Mouse (Mus musculus): ENCODE measurements at regions not wholly inside any gene's neighbourhood (a gene's known extent, or its start where the extent isn't known, plus 50 kb on each side); places are given as distances from the start of the nearest gene placed in this dataset.

GRCm38 (mm10) chr1:75889847-75890591 is 344.0 kb downstream of the Slc4a3 start:
- WGBS = 77% methylated on average over 4 of the region's 4 CpGs
- no peak overlapping the region for H3K27ac ChIP-seq (ENCODE audit: low read depth, low read length)
- H3K4me3 ChIP-seq (ENCODE audit: low read depth, low read length) = no peak overlapping the region
- no peak overlapping the region for H3K4me2 ChIP-seq (replicated peaks; ENCODE audit: low read depth)
- ATAC-seq = no peak
- no peaks in the 10 kb centered on the region for H3K9me3 ChIP-seq (ENCODE audit: control insufficient read depth)
- no peaks in the 10 kb centered on the region for H3K36me3 ChIP-seq (ENCODE audit: control insufficient read depth, insufficient read depth)
- no peaks in the 10 kb centered on the region for H3K4me1 ChIP-seq (replicated peaks; ENCODE audit: control insufficient read depth, insufficient read depth, low read length)
- no peaks in the 10 kb centered on the region for H3K27me3 ChIP-seq (replicated peaks; ENCODE audit: control insufficient read depth, insufficient read depth, low read length)
- H3K9ac ChIP-seq (ENCODE audit: low read depth, low read length) = no peak overlapping the region
- TF ChIP-seq CTCF (IDR thresholded peaks at IDR 0.05; ENCODE audit: low read depth) = no peak

- Histone ChIP-seq H3K36me3 (ENCODE audit: control insufficient read depth, insufficient read depth) (no peaks in the 10 kb centered on the region), H3K27me3 (replicated peaks; ENCODE audit: control insufficient read depth, insufficient read depth, low read length) (no peaks in the 10 kb centered on the region), H3K4me3 (ENCODE audit: low read depth, low read length) (no peak overlapping the region), H3K9me3 (ENCODE audit: control insufficient read depth) (no peaks in the 10 kb centered on the region), H3K4me2 (replicated peaks; ENCODE audit: low read depth) (no peak overlapping the region), H3K4me1 (replicated peaks; ENCODE audit: control insufficient read depth, insufficient read depth, low read length) (no peaks in the 10 kb centered on the region), H3K27ac (ENCODE audit: low read depth, low read length) (no peak overlapping the region), H3K9ac (ENCODE audit: low read depth, low read length) (no peak overlapping the region)
- no peak for ATAC-seq
- WGBS = 85% methylated on average over 10 of the region's 10 CpGs
- no peak for TF ChIP-seq CTCF (IDR thresholded peaks at IDR 0.05; ENCODE audit: low read depth)
These were observed 344.7 kb downstream of the Slc4a3 start for GRCm38 (mm10) chr1:75890636-75891276.

GRCm38 (mm10) chr1:75895550-75895949 is 349.5 kb downstream of the Slc4a3 start:
- ATAC-seq = no peak
- no peak overlapping the region for H3K27ac ChIP-seq (ENCODE audit: low read depth, low read length)
- H3K36me3 ChIP-seq (ENCODE audit: control insufficient read depth, insufficient read depth) = no peaks in the 10 kb centered on the region
- WGBS = 96% methylated on average over 1 of the region's 1 CpGs
- no peak overlapping the region for H3K4me3 ChIP-seq (ENCODE audit: low read depth, low read length)
- no peaks in the 10 kb centered on the region for H3K4me1 ChIP-seq (replicated peaks; ENCODE audit: control insufficient read depth, insufficient read depth, low read length)
- H3K9me3 ChIP-seq (ENCODE audit: control insufficient read depth) = no peaks in the 10 kb centered on the region
- H3K4me2 ChIP-seq (replicated peaks; ENCODE audit: low read depth) = no peak overlapping the region
- TF ChIP-seq CTCF (IDR thresholded peaks at IDR 0.05; ENCODE audit: low read depth) = no peak
- no peaks in the 10 kb centered on the region for H3K27me3 ChIP-seq (replicated peaks; ENCODE audit: control insufficient read depth, insufficient read depth, low read length)
- H3K9ac ChIP-seq (ENCODE audit: low read depth, low read length) = no peak overlapping the region

- ATAC-seq = no peak
- TF ChIP-seq CTCF (IDR thresholded peaks at IDR 0.05; ENCODE audit: low read depth) = no peak
- no peaks in the 10 kb centered on the region for H3K27me3 ChIP-seq (replicated peaks; ENCODE audit: control insufficient read depth, insufficient read depth, low read length)
- no peak overlapping the region for H3K9ac ChIP-seq (ENCODE audit: low read depth, low read length)
- H3K4me3 ChIP-seq (ENCODE audit: low read depth, low read length) = no peak overlapping the region
- no peaks in the 10 kb centered on the region for H3K9me3 ChIP-seq (ENCODE audit: control insufficient read depth)
- no peak overlapping the region for H3K4me2 ChIP-seq (replicated peaks; ENCODE audit: low read depth)
- no peaks in the 10 kb centered on the region for H3K36me3 ChIP-seq (ENCODE audit: control insufficient read depth, insufficient read depth)
- H3K4me1 ChIP-seq (replicated peaks; ENCODE audit: control insufficient read depth, insufficient read depth, low read length) = no peaks in the 10 kb centered on the region
- 53% methylated on average over 1 of the region's 1 CpGs for WGBS
- no peak overlapping the region for H3K27ac ChIP-seq (ENCODE audit: low read depth, low read length)
These were observed 355.1 kb downstream of the Slc4a3 start for GRCm38 (mm10) chr1:75901146-75901545.

GRCm38 (mm10) chr1:75905699-75906470 is 359.8 kb downstream of the Slc4a3 start:
- TF ChIP-seq CTCF (IDR thresholded peaks at IDR 0.05; ENCODE audit: low read depth) = no peak
- no peak for ATAC-seq
- 80% methylated on average over 9 of the region's 9 CpGs for WGBS
- Histone ChIP-seq H3K27me3 (replicated peaks; ENCODE audit: control insufficient read depth, insufficient read depth, low read length) (no peaks in the 10 kb centered on the region), H3K36me3 (ENCODE audit: control insufficient read depth, insufficient read depth) (no peaks in the 10 kb centered on the region), H3K4me3 (ENCODE audit: low read depth, low read length) (no peak overlapping the region), H3K27ac (ENCODE audit: low read depth, low read length) (no peak overlapping the region), H3K9ac (ENCODE audit: low read depth, low read length) (no peak overlapping the region), H3K4me1 (replicated peaks; ENCODE audit: control insufficient read depth, insufficient read depth, low read length) (no peaks in the 10 kb centered on the region), H3K4me2 (replicated peaks; ENCODE audit: low read depth) (no peak overlapping the region), H3K9me3 (ENCODE audit: control insufficient read depth) (no peaks in the 10 kb centered on the region)

GRCm38 (mm10) chr1:75915311-75915710 is 369.2 kb downstream of the Slc4a3 start:
- no peaks in the 10 kb centered on the region for H3K27me3 ChIP-seq (replicated peaks; ENCODE audit: control insufficient read depth, insufficient read depth, low read length)
- no peak overlapping the region for H3K9ac ChIP-seq (ENCODE audit: low read depth, low read length)
- no peak overlapping the region for H3K4me3 ChIP-seq (ENCODE audit: low read depth, low read length)
- no peaks in the 10 kb centered on the region for H3K4me1 ChIP-seq (replicated peaks; ENCODE audit: control insufficient read depth, insufficient read depth, low read length)
- H3K4me2 ChIP-seq (replicated peaks; ENCODE audit: low read depth) = no peak overlapping the region
- no peaks in the 10 kb centered on the region for H3K9me3 ChIP-seq (ENCODE audit: control insufficient read depth)
- 89% methylated on average over 2 of the region's 2 CpGs for WGBS
- no peaks in the 10 kb centered on the region for H3K36me3 ChIP-seq (ENCODE audit: control insufficient read depth, insufficient read depth)
- ATAC-seq = no peak
- no peak for TF ChIP-seq CTCF (IDR thresholded peaks at IDR 0.05; ENCODE audit: low read depth)
- no peak overlapping the region for H3K27ac ChIP-seq (ENCODE audit: low read depth, low read length)
